Mouse (Mus musculus): ENCODE data around the gene Klhl20. TPM values are rescaled to one million over a fixed set of nuclear protein-coding genes. Genes with fewer than 3 reads are reported as not detected.

Klhl20 gene
- 23.8 to 29.2 TPM (median 25.8 TPM) in 4 replicates for total RNA-seq (2023; ENCODE audit: inconsistent age)

GRCm38 (mm10) chr1:161130726-161131664, at the start of gene Klhl20:
Gene Klhl20 (minus strand): TSS chr1:161131511.

GRCm38 (mm10) chr1:161159214-161159613, 27.9 kb upstream of the Klhl20 start, which contains the start of gene Tex50:
Gene Tex50 (minus strand): TSS chr1:161159314.

GRCm38 (mm10) chr1:161142531-161143159, 11.3 kb upstream of the Klhl20 start, which contains the start of gene Ankrd45:
Gene Ankrd45 (plus strand): TSS chr1:161142691.

GRCm38 (mm10) chr1:161070352-161071271, 60.7 kb downstream of the Klhl20 start, which contains the start of the genes Dars2 and Cenpl:
Gene Dars2 (minus strand): TSS chr1:161070658.
Gene Cenpl (plus strand): TSS chr1:161070713.

Other genes with a start within 250 kb of the Klhl20 start
- gene Rc3h1, start 225.1 kb downstream of the Klhl20 start, total RNA-seq (2023; ENCODE audit: inconsistent age) = 62.2 to 66.7 TPM (median 65.7 TPM) in 4 replicates
- gene Serpinc1, start 152.9 kb downstream of the Klhl20 start, total RNA-seq (2023; ENCODE audit: inconsistent age) = 2.7 to 4.2 TPM (median 3.2 TPM) in 4 replicates
- gene Zbtb37, start 96.7 kb downstream of the Klhl20 start, total RNA-seq (2023; ENCODE audit: inconsistent age) = 38.6 to 54.3 TPM (median 46.1 TPM) in 4 replicates
- gene Dars2, start 60.9 kb downstream of the Klhl20 start, total RNA-seq (2023; ENCODE audit: inconsistent age) = 12.5 to 17.8 TPM (median 15.6 TPM) in 4 replicates
- 7.4 to 11.5 TPM (median 8.2 TPM) in 4 replicates for gene Cenpl, start 60.8 kb downstream of the Klhl20 start, total RNA-seq (2023; ENCODE audit: inconsistent age)
- gene Ankrd45, start 11.2 kb upstream of the Klhl20 start, total RNA-seq (2023; ENCODE audit: inconsistent age) = not detected in 4 replicates
- not detected in 4 replicates for gene Tex50, start 27.8 kb upstream of the Klhl20 start, total RNA-seq (2023; ENCODE audit: inconsistent age)
- 105 to 110 TPM (median 109 TPM) in 4 replicates for gene Prdx6, start 119.7 kb upstream of the Klhl20 start, total RNA-seq (2023; ENCODE audit: inconsistent age)

Measured in B cell, adult (primary cell).